Mouse (Mus musculus): ENCODE measurements around the gene Dtnb.
"Not testable (repeated sequence)": the region's sequence is repeated elsewhere in the genome, so short reads cannot be mapped to it uniquely, and the experiment has no call there.

Gene Dtnb

DNA sequence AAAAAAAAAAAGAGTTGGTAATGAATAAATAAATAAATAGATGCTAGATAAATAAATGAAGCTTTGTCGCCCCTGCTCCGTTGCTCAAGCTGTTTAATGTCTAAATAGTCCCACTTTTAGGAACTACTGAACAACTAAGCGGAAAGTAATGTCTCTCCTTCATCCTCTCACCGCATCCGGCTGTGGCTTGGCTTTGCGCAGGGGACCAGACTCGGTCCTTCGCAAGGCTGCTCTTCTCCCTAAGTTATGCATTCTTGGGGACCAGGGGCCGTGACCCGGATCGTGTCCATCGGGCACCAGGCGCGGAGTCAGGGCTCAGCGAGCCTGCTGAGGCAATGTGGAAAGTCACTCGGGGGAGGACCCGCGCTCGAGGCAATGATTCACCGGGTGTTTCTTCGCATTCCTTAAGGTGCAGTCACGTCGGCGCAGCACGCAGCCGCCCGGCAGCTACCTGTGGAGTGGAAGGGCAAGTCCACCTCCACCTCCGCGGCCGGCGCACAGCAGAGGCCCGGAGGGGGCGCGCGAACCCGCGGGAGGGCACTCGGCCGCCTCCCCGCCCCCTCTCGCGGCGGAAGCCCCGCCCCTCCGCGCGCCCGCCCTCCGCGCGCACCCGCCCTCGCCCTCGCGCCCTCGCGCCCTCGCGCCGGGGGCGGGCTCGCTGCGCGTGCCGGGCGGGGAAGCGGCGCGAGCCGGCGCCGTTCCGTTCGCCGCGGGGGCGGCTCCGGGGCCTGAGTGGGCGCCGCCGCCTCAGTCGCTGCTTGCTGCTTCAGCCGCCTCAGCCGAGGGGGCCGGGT lies at the start of gene Dtnb:
Dtnb (plus strand) TSS at position 595 of the 794 bp plus-strand sequence.
- peak; percentile 21 for ATAC-seq (ENCODE audit: low TSS enrichment)

DNA sequence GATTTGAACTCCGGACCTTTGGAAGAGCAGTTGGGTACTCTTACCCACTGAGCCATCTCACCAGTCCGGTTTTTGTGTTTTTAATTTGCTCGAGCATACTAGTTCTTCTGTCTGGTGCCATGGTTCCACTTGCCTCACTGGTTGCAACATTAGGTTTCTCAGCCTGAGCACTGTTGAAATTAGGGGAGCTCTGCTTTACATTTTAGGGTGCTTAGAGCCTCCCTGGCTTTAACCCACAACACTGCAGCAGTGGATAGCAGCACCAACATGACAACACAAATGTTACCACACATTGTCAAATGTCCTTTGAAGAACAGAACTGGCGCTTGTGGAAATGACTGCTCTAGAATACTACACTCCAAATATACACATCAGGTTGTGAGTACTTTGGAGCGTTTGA lies 46.6 kb upstream of the Dtnb start:
- ATAC-seq (ENCODE audit: low TSS enrichment): no peak

DNA sequence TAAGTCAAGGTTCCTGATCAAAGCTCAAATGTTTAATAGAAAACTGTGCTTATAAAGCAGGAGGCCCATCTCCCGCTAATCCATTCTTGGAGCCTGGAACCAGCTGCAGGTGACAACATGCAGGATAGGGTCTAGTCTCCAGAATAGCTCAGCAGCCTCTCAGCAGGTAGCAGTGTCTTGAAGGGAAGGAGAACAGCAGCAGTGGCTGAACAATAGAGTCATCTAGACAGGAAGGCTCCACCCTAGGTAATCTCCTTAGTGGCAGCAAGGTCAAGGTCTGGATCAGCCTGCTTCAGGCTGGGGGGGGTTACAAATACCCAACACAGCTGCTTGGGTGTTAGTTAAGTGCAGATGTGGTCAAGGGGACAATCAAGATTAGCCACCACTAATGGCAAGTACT lies 36.7 kb upstream of the Dtnb start:
- not testable (repeated sequence) for ATAC-seq (ENCODE audit: low TSS enrichment)

DNA sequence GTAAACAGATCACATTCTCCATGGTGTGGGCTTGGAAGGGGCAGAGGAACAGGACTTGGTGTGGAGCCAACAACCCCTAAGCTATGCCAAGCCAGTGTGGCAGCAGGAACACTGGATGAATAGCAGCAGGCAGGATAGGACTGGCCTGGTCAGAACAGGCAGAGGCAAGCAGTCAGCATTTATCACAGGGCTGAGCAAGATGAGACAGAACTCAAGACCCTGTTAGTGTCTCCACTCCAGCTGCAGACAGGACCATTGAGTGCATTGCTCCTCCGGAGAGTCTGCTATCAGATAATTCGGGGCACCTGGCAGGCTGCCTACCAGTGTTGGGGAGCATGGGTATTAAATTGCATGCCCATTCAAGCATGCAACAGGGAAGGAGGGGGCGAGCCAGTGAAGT lies 34.6 kb upstream of the Dtnb start:
- ATAC-seq (ENCODE audit: low TSS enrichment): no peak

DNA sequence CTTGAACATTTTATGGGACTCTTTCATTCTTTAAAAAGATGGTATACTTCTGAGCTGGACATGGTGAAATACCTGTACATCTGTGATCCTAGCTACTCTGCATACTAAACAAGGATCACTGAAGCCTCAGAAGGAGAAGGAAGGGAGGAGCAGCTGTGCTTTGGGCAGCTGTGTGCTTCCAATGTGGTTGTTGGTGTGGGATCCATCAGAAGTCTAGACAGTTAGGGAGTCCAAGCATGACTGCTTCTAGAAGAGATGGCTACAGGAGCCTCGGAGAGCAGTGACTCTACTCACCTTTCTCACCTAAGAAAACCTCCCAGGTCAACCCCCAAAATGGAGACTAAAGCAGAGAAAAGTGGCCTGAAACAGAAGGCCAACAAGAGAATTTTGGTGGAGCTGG lies 34.1 kb upstream of the Dtnb start:
- ATAC-seq (ENCODE audit: low TSS enrichment): no peak

DNA sequence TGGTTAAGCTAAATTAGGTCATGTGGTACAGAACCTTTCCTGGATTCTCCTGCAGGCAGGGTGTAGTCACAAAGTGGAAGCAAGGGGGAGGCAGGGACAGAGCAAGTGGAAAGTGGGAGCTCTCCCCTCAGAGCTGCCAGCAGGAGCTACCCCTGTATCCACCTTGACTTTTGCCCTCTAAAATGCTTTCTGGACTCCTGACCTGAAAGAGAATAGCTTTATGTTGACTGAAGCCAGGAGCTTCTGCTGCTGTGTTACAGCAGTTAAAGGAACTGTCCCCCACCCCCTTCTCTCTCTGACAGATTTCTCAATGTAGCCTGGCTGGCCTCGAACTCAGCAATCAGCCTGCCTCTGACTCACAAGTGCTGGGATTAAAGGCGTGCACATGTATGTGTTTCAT lies 32.6 kb upstream of the Dtnb start:
- ATAC-seq (ENCODE audit: low TSS enrichment): no peak

DNA sequence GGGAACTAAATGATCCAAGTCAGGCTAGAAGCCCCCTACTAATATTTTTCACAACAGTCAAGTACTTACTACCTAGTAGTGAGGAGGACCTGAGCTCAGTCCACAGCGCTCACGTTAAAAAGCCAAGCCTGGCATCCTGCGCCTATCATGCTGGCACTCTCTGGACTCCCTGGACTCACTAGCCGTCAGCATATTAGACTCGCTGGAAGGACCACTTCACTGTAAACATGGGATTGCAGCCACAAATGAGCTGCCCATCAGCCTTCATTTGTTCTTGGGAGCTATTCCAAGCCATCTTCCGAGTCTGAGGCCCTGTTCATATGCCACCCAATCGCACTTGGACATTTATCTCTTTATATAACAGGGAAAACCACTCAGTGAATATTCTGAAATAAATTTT lies 31.3 kb upstream of the Dtnb start:
- ATAC-seq (ENCODE audit: low TSS enrichment): no peak

DNA sequence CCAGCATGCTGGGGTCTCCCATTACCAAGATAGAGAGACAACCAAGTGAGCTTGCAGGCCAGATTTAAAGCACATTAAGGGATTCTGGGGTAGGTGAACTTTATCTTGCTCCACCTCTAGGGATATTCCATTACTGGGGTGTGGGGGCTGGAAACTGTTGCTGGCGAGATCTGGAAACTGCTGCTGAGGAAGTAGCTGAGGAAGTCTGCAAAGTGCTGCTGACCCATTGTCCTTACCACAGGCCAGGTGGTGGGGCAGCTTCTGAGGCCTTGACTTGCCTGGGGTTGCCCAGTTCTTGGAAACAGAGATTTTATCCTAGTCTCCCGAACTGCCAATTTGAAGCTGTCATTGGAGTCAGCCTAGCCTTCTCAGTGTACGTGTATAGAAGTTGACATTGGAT lies 26.7 kb upstream of the Dtnb start:
- no peak for ATAC-seq (ENCODE audit: low TSS enrichment)

DNA sequence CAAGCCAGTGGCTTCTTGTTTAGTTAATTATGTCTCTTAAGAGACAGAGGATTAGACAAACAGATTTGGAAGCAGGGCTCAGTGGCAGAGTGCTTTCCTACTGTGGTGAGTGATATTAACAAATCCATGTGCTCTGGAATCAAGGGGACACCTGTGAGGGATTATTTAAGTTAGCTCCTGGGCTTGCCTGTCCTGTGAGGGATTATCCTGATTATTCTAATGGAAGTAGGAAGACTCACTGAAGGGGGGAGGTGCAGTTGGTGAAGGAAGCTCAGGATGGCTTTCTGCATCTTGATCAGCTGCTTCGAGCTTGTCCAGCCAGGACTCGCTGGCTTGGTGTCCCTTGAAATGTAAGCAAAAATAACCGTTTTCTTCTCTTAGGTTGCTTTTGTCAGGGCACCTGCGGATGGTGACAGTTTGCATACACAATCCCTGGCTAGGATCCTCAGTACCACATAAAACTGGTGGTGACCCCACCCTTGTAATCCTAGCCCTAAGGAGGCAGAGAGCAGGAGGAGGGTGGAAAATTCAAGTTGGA lies 26.0 kb upstream of the Dtnb start:
- ATAC-seq (ENCODE audit: low TSS enrichment): no peak

DNA sequence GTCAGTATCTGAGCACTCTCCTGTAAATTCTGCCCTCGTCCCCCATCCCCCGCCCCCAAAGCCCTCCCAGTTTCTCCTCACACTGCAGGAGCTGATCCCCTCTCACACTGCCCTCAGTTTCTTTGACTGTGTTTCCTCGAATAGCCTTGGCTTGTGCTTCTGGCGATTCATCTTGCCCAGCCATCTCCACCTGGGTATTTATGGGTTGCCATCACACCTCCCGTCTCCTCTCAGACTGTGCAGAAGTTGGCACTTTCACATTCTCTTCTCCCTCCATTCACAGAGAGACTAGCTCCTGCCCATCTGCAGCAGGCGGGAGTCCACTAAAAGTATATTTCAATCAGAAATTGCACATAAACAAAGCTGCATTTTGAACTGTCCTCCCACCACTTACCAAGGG lies 25.4 kb upstream of the Dtnb start:
- ATAC-seq (ENCODE audit: low TSS enrichment): peak; percentile 53

DNA sequence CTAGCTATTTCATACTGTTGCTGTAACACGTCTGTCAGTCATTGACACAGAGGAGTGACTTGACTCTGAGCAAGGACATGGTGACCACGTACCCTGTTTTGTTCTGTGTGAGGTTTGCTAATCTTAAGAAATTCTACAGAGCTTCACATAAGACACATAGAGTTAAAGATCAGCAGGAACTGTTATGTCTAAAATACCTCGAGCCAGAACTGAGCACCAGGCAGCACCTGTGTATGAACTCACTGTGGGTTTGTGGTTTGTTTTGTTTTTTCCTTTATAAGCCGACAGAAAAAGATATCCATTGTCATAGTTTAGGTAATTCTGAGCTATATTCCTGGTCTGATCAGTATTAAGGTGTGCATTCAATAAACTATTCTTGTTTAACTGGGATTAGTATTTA lies 24.7 kb upstream of the Dtnb start:
- ATAC-seq (ENCODE audit: low TSS enrichment): no peak

DNA sequence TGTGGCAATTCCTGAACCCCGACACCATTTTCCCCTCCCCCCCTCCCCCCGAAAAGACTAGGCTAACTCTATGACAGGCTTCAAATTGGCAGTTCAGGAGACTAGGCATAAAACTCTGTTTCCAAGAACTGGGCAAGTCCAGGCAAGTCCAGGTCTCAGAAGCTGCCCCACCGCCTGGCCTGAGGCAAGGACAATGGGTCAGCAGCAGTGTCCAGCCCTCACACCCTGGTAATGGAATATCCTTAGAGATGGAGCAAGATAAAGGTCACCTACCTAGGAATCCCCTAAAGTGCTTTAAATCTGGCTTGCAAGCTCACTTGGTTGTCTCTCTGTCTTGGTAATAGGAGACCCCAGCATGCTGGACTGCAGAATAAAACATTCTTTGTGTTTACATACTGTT lies 24.3 kb upstream of the Dtnb start:
- no peak for ATAC-seq (ENCODE audit: low TSS enrichment)

DNA sequence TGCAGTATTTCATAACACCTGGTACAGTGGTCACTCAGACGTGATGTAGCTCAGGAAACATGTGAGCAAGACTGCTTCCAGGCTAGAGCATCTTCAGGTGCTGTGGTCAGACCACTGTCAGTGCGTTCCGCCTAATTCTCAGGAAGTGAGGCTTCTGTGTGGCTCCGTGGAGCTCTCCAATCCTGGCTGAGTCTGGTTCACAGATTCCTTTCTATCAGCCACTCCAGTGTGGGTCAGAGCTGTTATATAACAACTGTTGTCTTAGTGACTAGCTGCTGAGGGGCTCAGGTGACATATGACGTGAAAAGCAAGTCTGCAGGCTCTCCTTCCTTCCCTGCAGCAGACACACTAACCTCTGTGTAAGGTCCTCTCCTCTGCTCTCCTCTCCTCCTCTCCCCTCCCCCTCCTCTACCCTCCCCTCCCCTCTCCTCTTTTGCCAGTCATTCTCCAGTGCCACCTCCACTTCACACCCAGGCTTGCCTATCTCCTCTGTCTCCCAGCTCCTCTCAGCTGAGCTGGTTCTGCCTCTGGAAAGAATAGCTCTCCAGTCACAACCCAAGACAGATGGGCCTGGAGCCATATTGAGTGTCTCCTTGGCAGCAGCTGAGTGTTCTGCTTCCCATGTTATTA lies 23.5 kb upstream of the Dtnb start:
- peak; percentile 88 for ATAC-seq (ENCODE audit: low TSS enrichment)

DNA sequence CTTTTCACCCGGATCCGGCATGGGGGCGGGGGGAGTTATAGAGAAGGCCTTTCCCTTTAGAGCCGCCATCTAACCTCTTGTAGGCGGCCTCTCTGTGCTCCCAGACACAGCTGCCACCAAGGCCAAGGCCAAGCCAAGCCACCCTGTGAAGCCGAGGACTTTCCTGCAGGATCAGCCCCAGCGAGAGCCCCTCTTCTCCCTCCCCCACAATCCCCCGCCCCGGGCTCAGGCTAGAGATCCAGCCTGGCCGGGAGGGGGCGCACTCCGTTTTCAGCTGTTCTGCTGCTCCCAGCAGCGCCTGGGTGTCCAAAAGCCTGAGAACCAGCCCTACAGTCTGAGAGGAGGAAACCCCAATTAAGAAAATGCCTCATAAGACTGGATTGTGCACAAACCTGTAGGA lies 21.9 kb upstream of the Dtnb start:
- no peak for ATAC-seq (ENCODE audit: low TSS enrichment)

DNA sequence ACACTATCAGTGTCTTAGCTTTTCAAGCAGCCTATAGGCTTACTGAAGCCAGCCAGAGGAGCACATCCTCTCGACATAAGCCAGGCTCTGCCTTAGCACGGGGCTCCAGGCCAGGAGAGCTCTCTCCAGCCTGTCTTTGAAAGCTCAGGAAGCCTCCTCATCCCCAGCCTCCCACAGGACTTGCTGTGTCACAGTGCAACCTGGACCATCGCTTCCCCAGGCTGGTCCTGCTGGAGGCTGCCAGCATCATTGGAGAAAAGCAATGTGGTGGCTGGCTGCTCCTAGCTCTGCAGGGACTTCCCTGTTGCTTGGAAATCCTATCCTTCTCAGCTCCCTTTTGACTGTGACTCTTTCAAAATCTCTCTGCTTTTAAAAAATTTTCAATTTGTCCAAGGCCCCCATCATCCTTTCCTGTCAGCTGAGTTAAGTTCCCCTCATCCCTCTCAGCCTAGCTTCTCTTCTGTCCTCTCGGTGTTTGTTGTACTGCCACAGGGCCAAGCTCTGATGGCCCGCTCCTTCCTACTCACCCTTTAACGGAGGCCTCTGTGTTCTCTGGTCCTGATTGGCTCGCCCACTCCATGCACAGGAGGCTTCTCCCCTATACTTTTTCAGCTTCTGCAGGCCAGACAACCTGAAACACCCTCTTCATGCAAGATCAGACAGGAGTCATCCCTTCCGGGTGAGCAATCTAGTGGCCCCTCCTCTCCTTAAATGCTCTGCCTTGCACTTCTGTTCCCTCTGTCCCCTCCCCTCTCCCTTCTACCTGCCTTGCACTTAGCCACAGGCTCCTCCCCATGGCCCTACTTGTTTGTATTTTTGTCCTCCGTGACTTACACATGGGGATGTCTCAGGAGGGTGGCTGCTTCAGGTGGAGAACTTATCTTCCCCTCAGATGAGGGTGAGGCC lies 14.5 kb upstream of the Dtnb start:
- 0 out of 2 replicates have a peak, but pooled peaks have one; percentile 50 for ATAC-seq (ENCODE audit: low TSS enrichment)

DNA sequence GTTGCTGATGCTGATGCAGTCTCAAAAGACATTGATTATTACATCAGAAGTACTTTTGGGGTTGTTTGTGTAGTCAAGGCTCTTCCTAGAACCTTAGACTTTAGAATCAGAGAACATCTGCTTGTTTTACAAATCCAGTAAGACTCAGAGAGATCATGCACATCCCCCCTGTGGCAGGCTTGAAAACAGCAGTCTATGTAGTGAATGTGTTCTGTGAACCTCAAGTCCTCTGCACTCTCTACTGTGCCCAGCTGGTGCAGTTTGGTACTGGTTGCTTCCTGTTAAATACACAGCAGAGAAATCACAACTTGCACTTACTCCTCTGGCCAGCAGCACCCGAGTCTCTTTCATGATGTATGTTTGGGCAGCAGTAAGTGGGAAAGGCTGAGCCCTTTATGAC lies 11.6 kb upstream of the Dtnb start:
- peak; percentile 92 for ATAC-seq (ENCODE audit: low TSS enrichment)

DNA sequence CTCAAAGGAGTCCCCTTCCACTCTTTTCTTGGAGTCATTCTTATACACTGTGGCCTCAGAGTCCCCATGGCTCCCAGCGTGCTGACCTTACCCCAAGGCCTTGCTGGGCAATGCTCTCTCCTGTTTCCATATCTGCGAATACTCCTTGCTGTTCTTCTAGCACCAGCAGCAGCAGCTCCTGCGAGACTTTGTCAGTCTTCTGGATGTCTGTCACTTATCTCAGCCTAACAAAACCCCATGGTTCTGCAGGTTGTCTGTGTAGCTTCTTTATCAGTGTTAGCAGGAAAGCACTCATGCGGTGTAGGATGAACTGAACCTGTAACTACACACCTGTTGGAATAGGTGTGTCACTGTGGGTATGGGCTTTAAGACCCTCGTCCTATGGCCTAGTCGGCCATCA lies 11.1 kb upstream of the Dtnb start:
- ATAC-seq (ENCODE audit: low TSS enrichment): no peak

DNA sequence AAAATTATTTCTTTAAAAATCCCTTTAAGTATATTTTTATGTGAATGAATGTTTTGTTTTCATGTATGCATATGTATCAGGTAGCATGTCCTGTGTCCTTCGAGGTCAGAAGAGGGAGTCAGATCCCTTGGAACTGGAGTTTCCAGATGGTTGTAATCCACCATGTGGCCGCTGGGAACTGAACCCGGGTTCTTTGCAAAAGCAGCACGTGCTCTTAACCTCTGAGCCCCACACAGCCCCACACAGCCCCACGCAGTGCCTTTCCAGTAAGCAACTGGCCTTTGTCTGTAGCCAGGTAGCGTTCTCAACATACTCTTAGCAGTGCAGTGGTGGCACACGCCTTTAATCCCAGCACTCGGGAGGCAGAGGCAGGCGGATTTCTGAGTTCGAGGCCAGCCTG lies 9.4 kb upstream of the Dtnb start:
- no peak for ATAC-seq (ENCODE audit: low TSS enrichment)

DNA sequence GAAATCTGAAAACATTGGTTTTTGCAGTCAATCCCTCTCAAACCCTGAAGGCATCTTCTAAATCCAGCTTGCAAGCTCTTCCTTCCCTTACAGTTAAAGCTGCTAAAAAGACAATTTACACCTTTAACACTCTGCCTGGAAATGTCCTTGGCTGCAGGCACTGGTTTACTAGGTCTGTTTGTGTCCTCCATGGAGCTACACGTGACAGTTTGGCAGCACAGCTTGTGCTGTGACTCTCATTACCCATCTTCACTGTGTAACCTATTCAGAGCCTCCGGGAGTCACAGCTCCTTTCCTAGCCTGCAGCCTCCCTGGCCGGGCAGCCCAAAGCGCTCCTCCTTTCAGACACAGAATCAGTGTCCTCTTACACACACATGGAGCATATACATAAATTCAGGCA lies 8.5 kb upstream of the Dtnb start:
- 0 out of 2 replicates have a peak, but pooled peaks have one; percentile 13 for ATAC-seq (ENCODE audit: low TSS enrichment)

DNA sequence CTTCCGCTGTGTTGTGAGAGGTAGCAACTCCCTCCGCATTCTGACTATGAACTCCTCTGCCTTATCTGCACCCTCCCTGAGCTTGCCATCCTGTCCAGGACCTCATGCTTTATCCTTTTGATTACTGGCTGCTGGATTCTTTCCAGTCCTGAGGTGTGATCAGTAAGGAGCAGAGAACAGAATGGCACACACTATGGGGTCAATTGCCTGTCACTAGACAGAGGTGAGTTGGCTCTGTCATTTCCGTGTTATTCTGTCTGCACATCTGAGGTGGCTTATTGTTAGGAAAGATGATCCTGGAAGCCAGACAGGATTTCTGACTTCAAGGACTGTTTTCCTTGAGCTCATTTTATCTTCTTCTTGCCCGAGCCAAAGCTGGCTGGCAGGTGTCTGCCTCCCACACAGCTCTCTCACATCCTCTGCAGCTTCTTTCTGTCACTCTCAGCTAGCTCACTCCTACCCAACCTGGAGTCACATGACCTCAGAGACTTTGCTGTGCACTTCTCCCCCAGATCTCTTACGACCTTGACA lies 3.7 kb upstream of the Dtnb start:
- peak; percentile 64 for ATAC-seq (ENCODE audit: low TSS enrichment)

DNA sequence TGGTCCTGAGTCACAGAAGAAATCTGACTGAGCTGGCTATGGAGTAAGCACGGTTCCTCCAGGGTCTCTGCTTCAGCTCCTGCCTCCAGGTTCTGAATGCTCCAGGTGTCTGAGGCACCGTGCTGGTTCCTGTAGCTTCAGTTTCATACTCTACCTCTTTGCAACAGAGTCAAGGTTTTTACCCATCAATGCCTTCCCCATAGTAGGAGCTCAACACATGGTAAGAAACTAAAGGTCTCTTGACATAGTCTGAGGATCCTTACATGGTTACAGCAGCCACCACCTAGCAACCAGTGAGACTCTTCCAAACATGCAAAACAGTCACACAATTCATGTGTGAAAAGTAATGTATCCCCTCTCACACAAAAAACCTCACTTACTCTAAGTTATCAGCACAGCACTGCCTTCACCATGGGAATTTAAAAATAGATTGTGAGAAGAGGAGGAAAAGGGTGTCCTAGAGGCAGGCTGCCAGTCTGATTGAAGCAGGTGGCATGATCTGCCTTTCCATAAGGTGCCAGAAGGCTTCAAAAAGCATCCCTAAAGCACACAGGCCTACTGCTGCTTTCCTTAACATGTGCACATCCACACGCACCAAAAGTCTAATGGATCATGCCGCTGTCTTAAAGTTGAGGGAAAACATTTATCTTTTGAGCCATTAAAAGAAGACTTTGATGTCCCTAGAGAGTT lies 1.3 kb upstream of the Dtnb start:
- peak; percentile 31 for ATAC-seq (ENCODE audit: low TSS enrichment)
